Mouse (Mus musculus) cerebellum, postnatal 14 days (tissue): ENCODE measurements at regions not wholly inside any gene's neighbourhood (a gene's known extent, or its start where the extent isn't known, plus 50 kb on each side); places are given as distances from the start of the nearest gene placed in this dataset.

Experiments
- DNase-seq, 2 experiments: peaks; one replicate each; pipeline ENCODE4 v3.0.0; 2021; ENCODE audit warnings: mixed read lengths in 2 of 2

DNA sequence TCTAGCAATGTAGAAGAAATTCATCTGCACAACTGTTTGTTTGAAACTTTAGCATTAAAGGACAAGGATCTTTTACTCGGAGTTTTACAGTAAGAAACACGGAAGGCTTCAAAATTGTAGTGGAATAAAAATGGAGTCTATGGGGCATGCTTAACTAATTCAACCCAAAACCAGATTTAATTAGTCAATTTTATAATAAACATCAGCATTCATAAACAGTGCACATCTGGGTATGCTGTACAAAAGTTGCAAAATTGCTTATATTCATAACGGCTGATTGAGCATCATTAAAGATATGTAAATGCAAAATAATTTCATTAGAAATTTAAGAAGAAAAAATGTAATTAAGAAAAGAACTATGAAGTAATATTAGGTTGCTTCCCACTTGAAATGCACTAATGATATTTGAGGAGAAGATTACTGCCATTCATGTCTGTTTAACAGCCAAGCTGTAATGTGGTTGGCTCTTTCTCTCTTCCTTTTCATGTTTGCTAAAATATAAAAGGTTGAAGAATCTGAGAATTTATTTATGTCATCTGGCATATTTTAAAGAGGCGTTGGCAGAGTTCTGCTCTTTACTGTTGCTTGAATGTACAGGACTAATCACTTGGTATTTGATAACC is 1037.3 kb downstream of the Fam181b start:
- no peak for DNase-seq

DNA sequence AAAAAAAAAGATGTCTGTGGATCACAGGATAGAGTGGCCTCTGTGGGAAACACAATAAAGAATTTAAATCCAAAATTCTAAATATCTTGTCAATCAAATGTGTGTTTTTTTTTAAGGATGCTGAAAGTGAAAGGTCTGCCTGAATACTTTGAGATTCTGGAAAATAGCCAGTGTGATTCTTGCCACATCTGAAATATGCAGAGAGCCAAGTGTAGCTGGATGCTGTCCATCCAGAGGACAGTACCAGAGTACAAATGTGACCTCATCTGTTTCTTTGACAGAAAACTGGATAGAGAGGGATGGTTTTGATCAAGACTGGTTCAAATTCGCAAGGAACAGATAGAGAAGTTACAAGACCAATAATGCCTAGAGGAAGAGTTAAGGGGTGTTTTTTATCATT is 1044.1 kb downstream of the Fam181b start:
- no peak for DNase-seq

DNA sequence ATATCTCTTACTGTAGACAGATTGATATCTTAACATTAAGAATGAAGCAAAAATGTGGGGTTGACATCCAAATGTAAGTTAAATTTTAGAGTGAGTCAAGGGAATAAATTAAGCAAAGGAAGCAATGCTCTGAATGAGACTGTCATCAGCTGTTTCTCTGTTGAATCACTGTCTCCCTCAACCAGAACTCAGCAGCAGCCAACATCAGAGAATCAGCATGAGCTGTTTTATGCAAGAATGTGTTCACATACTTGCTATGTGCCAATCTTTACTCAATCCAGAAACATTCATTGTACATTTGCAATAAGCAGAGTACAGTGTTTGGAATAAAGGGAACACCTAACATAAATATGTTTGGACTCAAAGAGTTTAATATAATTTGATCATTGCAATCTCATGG is 1074.6 kb downstream of the Fam181b start:
- no peak for DNase-seq

DNA sequence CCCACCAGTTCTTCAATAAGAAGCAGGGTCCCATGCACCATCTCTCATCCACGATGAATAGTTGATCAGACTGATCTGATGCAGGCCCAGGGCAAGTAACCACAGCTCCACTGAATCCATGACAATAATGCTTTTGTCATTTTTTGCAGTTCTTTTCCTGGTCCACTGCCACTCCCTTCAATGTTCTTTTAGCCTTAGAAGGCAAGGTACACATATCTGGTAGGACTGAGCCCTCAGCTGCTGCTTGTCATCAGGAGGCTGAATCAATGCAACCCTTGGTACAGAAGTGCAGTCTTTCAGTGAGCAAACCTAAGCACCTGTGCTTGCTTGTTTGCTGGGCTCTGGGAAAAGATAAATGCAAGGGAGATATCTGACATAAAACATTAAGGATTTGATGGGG is 1075.8 kb downstream of the Fam181b start:
- no peak for DNase-seq

- DNase-seq = peak in 1 of 2 experiments; percentile 1
These were observed 1100.4 kb downstream of the Fam181b start for GRCm38 (mm10) chr7:94180027-94180426.

DNA sequence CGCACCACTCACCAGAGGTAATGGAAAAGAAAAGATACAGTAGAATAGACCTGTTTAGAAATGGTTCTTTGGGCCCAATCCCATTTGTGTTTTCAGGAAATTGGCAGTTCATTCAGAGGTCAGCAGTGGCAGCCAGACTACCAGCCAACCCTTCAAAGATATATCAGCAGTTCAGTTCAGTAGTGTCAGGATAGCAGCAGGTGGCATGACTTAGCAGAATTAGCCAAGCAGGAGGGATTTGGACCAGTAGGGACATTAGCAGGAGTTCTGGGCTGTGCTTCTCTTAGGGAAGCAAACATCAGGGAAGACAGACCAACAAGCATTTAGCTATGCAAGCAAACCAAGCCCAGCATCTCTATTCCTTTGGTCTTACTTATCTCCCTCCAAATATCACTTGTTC is 1132.7 kb downstream of the Fam181b start:
- no peak for DNase-seq

GRCm38 (mm10) chr7:94227482-94227881 is 1147.8 kb downstream of the Fam181b start:
- no peak for DNase-seq

DNA sequence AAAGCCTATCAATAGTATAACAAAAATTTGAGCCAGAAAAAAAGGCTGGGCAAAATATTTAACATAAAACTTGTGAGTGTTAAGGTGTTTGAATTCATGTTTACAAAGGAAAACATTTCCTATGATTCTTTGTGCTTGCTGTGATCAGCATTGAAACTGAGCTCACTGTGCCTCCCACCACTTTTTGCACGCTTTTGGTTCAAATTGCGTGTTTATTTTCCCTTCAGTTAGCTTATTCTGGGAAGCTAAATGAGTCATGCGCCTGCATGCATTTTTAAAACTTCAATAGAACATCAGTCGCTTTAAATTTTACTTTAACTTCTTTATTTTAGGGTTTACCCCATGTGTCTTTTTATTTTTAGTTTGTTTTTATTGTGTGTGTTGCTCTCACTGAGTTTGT is 1154.0 kb downstream of the Fam181b start:
- DNase-seq = no peak

- no peak for DNase-seq
These were observed 1169.8 kb downstream of the Fam181b start for GRCm38 (mm10) chr7:94249501-94249900.

DNA sequence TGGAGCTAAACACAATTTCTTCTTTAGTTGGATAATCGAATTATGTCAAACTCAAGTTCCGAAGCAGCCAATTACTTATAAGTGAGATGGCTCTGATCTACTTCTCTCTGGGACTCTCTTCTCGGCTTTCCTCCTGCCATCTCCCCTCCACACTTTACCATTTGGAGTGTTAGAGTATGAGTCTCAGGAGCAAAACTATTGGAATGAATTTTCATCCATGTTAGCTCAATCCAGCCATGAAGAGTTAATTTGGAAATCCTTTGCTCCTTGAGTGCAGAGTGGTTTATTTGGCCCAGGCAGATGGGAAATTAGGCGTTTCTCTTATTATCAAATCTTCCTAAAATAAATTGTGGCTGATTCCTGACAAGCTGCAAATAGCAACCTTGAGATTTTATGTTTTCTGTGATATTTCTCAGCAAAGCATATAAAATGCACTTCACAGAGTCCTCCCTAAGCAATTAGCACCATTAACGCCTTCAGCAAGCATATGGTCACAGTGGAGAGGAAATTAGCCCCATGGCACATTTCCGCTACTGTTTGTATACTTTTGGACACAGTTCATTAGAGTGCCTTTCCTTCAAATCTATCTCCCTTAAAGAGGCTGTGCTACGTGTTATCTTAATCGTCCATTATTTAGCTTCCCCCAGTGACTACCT is 1189.1 kb downstream of the Fam181b start:
- DNase-seq = no peak

DNA sequence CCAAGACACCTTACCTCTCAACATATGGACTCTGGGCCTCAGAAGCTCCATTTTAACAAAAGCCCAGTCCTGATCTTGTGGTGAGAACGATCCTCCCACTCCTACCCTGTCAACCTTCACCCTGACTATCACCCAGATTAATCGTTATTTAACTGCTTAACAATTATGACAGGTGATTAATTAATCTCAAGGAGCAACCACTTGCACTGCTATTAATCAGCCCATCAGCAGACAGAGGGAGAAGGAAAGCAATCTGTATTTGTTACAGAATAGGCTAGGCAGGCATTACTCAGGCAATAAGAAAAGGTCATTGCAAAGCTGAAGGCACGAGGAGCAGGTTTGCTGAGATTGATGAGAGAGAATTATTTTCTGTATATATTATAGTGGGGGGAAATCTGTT is 1201.9 kb downstream of the Fam181b start:
- DNase-seq = no peak

DNA sequence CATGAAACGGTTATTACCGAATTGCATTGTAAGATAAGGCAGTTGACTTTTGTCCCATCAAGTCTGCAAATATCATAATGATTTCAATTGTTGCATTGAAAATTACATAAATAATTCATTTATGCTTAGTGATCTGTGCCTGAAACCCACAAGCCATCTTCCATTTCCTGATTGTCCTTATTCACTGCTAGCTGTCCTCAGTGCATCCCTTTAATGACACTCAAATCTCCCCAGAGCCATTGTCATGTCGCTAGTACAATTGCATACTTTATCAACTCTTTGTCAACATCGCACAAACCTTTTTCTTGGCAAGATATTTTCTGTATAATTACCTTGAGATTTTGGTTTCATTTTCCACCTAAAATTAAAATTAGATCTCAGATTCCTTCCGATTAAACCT is 1202.3 kb downstream of the Fam181b start:
- no peak for DNase-seq

DNA sequence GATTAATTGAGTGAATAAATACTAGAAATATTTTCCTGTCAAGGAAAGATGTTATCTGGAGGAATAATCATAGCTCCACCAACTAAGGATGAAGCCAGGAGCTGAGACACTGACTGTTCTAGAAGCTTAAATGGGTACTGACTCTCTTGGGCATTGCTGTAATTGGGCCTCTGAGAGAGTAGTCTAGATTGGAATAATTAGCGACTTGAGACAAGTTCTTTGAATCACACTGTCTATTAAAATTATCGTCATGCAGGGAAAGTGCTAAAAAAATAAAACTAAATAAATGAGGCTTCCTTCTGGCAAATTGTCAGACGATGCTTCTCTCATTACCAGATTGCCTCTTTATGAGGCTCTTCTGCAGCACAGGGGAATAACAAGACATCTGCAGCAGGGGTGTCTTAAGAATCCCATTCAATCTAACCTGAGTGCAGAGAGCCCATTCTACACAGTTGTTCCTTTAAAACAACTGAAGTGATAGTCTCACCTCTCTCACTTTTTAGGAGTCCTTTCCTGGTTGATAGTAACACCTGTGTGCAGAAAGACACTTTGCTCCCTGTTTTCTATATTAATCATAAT is 1203.5 kb downstream of the Fam181b start:
- DNase-seq = no peak

- peak in 1 of 2 experiments; percentile 3 for DNase-seq
These were observed 1225.9 kb downstream of the Fam181b start for GRCm38 (mm10) chr7:94305602-94306001.

- DNase-seq = no peak
These were observed 1235.4 kb downstream of the Fam181b start for GRCm38 (mm10) chr7:94314983-94315642.

GRCm38 (mm10) chr7:94332601-94333000 is 1252.9 kb downstream of the Fam181b start:
- no peak for DNase-seq
